Mouse (Mus musculus) midbrain, embryonic 11.5 days (tissue): ENCODE measurements at regions not wholly inside any gene's neighbourhood (a gene's known extent, or its start where the extent isn't known, plus 50 kb on each side); places are given as distances from the start of the nearest gene placed in this dataset.

Source experiments
- ATAC-seq: fragments of 200-750 bp; cut with Nextera tagmentation; 2 replicates; pipeline ENCODE4 v1.8.0; 2017; ENCODE audit warnings: moderate TSS enrichment, moderate library complexity; ENCODE audit not compliant: low FRiP score
- DNase-seq: peaks from one replicate; pipeline ENCODE4 v3.0.0; 2015; ENCODE audit warnings: low spot score; ENCODE audit errors: missing footprints
- H3K27ac ChIP-seq: fragments of 300-500 bp; sonication (generic); 2 replicates; pipeline ENCODE4 v1.5.1; 2014; ENCODE audit warnings: low read depth, low read length
- H3K27me3 ChIP-seq: fragments of 300-500 bp; sonication (generic); 2 replicates; pipeline ENCODE4 v1.6.1; 2014; ENCODE audit warnings: mild to moderate bottlenecking, low read length, moderate library complexity, mixed read lengths; ENCODE audit not compliant: control insufficient read depth, insufficient read depth
- H3K36me3 ChIP-seq: fragments of 300-500 bp; sonication (generic); 2 replicates; pipeline ENCODE4 v1.6.1; 2014; ENCODE audit warnings: mild to moderate bottlenecking, low read length, moderate library complexity, mixed read lengths; ENCODE audit not compliant: control insufficient read depth, insufficient read depth
- H3K4me1 ChIP-seq: fragments of 300-500 bp; sonication (generic); 2 replicates; pipeline ENCODE4 v1.6.1; 2014; ENCODE audit warnings: low read length; ENCODE audit not compliant: control insufficient read depth, insufficient read depth
- H3K4me2 ChIP-seq: fragments of 300-500 bp; sonication (generic); 2 replicates; pipeline ENCODE4 v1.6.1; 2014; ENCODE audit warnings: mild to moderate bottlenecking, moderate library complexity
- H3K4me3 ChIP-seq: fragments of 300-500 bp; sonication (generic); 2 replicates; pipeline ENCODE4 v1.5.1; 2014; ENCODE audit warnings: low read depth, low read length
- H3K9ac ChIP-seq: fragments of 300-500 bp; sonication (generic); 2 replicates; pipeline ENCODE4 v1.6.1; 2014; ENCODE audit warnings: low read length
- H3K9me3 ChIP-seq: fragments of 300-500 bp; sonication (generic); 2 replicates; pipeline ENCODE4 v1.6.1; 2016; ENCODE audit warnings: low read length; ENCODE audit not compliant: control insufficient read depth
- WGBS: fragments of 180-500 bp; shearing (Covaris S2); extraction: QIAGEN DNeasy Blood & Tissue Kit; methylation state at CpG from one replicate; pipeline ENCODE4 v1.1.7; 2014; 5-methylcytosine and 5-hydroxymethylcytosine counted together

DNA sequence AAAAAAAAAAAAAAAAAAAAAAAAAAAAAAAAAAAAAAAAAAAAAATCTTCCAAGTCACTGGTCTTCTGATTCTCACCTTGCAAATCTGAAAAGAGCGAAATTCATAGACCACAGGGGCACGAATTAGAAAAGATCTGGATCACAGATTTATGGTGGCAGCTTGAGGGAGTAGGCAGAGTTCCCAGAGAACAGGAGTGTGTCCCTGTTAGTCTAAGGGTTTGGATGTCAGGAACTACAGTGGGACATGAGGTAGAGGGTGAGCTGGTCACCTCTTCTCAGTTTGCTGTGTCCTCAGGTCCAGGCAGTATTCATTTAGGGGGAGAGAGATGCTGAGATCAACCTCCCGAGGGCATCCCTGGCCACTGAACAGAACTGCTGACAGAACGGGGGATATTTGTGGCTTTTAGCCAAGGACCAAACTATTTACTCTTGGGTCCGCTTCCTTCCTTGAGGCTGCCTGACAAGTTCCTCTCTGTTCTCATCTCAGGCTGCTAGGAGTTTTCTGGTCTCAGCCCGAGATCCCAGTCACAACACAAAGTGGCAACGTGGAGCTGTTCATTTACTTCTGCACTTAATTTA lies 277.2 kb downstream of the Cd83 start:
- Histone ChIP-seq H3K9ac (no peak overlapping the region), H3K27ac (no peak overlapping the region), H3K4me2 (no peak overlapping the region), H3K27me3 (no peaks in the 10 kb centered on the region), H3K4me3 (no peak overlapping the region), H3K9me3 (no peaks in the 10 kb centered on the region), H3K4me1 (peaks cover 5% of the 10 kb centered on the region; the same call in 1 of the 2 replicates), H3K36me3 (no peaks in the 10 kb centered on the region)
- no peak for DNase-seq
- ATAC-seq = no peak
- 65% methylated on average over 7 of the region's 7 CpGs for WGBS

DNA sequence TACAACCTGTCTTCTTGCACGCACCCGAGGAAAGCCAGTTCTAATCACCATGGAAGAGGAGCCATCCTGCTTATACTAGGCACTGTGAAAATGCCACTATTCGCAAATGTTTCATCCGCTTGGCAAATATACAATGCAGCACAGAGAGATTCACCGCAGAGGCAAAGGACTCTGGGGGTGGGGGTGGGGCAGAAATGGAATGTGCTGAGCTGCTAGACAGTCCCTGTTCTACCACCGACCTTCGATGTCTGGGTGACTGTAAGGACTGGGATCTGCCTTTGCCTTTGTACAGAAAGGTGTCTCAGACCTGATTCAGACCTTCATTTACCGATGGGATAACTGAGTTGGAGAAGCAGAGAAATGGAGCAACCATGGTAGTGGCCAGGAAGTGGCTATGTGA lies 278.7 kb downstream of the Cd83 start:
- Histone ChIP-seq H3K4me2 (no peak overlapping the region), H3K4me1 (peaks cover 5% of the 10 kb centered on the region; the same call in 1 of the 2 replicates), H3K36me3 (no peaks in the 10 kb centered on the region), H3K27ac (no peak overlapping the region), H3K27me3 (no peaks in the 10 kb centered on the region), H3K9ac (no peak overlapping the region), H3K4me3 (no peak overlapping the region), H3K9me3 (no peaks in the 10 kb centered on the region)
- ATAC-seq (no peak), DNase-seq (no peak)
- WGBS = 79% methylated on average over 8 of the region's 8 CpGs

DNA sequence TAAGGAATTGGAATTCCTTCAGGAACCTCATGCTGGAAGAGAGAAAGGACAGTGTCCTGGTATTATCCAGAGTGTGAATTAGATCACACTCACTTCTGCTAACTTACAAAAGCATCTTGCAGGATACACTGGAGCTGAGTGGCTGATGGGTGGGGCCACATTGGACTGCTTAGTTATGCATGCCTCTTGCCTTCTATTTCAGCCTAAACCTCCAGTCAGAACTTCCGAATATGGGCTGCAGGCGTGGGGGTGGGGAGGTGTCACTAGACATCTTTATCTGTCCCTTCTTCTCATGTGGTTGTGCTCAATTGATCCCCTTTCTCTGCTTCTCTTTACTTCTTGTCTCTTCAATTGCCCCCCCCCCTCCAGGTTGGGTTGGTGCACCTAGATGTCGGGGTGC lies 279.5 kb downstream of the Cd83 start:
- no peak overlapping the region for H3K4me2 ChIP-seq
- no peak overlapping the region for H3K9ac ChIP-seq
- no peak overlapping the region for H3K27ac ChIP-seq
- WGBS = 61% methylated on average over 3 of the region's 3 CpGs
- peaks cover 5% of the 10 kb centered on the region; the same call in 1 of the 2 replicates for H3K4me1 ChIP-seq
- H3K9me3 ChIP-seq = no peaks in the 10 kb centered on the region
- H3K36me3 ChIP-seq = no peaks in the 10 kb centered on the region
- no peak overlapping the region for H3K4me3 ChIP-seq
- no peak for DNase-seq
- no peak for ATAC-seq
- H3K27me3 ChIP-seq = no peaks in the 10 kb centered on the region

DNA sequence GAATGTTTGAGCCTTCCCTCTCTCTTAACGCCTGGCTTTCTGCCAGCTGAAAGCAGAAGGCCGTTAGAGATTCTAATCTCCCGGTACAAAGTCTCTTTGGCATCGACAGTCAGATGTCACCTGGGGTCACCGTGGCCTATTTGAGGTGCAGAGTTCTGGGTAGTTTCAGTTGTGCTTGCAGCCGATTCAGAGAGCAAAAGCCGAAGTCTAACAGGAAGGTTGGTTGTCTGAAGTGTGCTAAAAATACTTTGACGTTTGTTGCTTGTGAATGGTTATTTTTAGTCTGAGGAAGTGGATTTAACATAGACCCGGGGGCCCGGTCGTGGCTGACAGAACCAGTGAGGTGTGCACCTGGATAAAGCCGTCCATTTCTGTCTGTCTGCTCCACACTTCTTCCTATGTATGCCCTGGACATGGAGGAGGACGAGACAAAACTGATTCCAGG lies 281.2 kb downstream of the Cd83 start:
- H3K9me3 ChIP-seq = no peaks in the 10 kb centered on the region
- peaks cover 5% of the 10 kb centered on the region; the same call in 1 of the 2 replicates for H3K4me1 ChIP-seq
- H3K4me2 ChIP-seq = no peak overlapping the region
- H3K9ac ChIP-seq = no peak overlapping the region
- no peak overlapping the region for H3K27ac ChIP-seq
- DNase-seq = no peak
- H3K4me3 ChIP-seq = no peak overlapping the region
- WGBS = 72% methylated on average over 13 of the region's 13 CpGs
- no peaks in the 10 kb centered on the region for H3K36me3 ChIP-seq
- H3K27me3 ChIP-seq = no peaks in the 10 kb centered on the region
- ATAC-seq = no peak

DNA sequence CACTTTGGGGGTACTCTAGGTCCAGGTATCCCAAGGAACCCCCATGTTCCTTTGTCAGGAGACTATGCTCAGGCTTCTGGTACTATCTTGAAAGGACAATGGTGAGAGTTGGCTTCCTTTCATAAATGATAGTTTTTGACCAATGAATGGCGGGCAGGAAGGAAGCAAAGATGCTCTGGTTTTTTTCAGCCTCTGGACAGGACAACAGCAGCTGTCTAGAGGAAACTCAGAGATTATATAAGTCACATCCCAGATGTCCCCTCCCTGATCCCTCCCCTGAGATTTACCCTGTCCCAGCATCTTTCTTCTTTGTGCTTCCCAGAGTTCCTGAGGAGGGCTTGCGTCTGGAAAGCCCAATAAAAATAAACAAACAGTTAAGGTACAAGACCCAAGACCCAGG lies 282.7 kb downstream of the Cd83 start:
- 94% methylated on average over 2 of the region's 2 CpGs for WGBS
- no peak overlapping the region for H3K4me2 ChIP-seq
- no peaks in the 10 kb centered on the region for H3K9me3 ChIP-seq
- no peak for ATAC-seq
- no peak overlapping the region for H3K27ac ChIP-seq
- H3K4me3 ChIP-seq = no peak overlapping the region
- no peaks in the 10 kb centered on the region for H3K36me3 ChIP-seq
- H3K9ac ChIP-seq = no peak overlapping the region
- 0 out of 2 replicates have a peak, but pooled peaks cover 2% of the 10 kb centered on the region for H3K4me1 ChIP-seq
- no peak for DNase-seq
- H3K27me3 ChIP-seq = no peaks in the 10 kb centered on the region

DNA sequence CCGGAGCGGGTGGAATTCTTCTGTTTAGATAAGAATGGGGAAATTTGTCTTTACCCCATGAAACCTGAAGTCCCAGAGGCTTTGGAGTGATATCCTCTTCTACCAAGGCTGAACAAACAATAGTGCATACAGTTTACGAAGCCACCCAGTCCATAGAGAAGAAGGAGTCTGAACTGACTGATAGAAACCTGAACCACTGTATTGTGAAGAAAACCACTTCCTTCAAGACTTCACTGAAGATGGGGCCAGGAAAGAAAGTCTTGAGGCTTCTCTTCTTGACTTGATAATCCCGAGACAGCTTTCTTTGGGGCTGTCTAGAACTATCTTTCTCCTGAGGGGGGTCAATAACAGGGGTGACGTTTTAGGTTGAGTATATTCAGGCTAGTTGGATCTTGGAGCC lies 284.4 kb downstream of the Cd83 start:
- 90% methylated on average over 5 of the region's 5 CpGs for WGBS
- Histone ChIP-seq H3K4me3 (no peak overlapping the region), H3K27me3 (no peaks in the 10 kb centered on the region), H3K4me2 (no peak overlapping the region), H3K27ac (no peak overlapping the region), H3K36me3 (no peaks in the 10 kb centered on the region), H3K9ac (no peak overlapping the region), H3K9me3 (no peaks in the 10 kb centered on the region), H3K4me1 (0 out of 2 replicates have a peak, but pooled peaks cover 2% of the 10 kb centered on the region)
- ATAC-seq (no peak), DNase-seq (no peak)

DNA sequence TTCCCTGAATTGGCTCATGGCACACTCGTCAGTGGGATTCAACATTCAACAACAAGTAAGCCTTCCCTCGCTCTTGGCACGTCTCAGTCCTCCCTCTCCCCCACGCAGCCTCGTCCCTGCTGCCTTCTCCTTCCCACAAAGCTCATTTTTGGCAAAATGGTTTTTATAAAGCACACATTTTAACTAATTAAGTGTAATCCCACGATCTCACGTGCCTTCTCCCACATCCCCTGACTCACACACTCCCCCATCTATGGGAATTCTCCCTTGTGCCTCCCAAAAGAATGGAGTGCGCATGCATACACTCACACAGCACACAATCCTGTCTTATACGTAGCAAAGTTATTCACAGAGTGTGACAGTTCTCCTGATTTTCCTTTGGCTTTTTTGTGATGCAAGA lies 288.5 kb downstream of the Cd83 start:
- Histone ChIP-seq H3K4me2 (no peak overlapping the region), H3K4me3 (no peak overlapping the region), H3K4me1 (no peaks in the 10 kb centered on the region), H3K27me3 (no peaks in the 10 kb centered on the region), H3K36me3 (no peaks in the 10 kb centered on the region), H3K9ac (no peak overlapping the region), H3K9me3 (no peaks in the 10 kb centered on the region), H3K27ac (no peak overlapping the region)
- DNase-seq (no peak), ATAC-seq (no peak)
- 88% methylated on average over 9 of the region's 9 CpGs for WGBS

DNA sequence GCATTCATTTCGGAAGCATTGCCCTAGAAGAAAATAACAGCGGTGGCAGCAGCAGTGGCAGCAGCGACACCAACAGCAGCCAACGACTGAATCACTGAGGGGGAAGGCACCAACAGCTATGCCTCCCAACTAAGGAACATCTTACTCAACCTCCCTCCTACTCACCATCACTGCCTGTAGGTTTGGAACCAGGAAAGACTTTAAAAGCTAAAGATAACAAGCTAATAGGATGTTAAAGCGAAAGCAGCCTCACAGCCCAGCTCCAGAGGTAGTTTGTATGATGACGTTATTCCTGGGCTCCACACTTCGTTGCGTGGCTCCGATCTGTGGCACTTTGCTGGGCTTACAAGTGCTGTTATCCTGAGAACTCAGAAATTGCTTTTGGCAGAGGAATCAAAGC lies 289.6 kb downstream of the Cd83 start:
- Histone ChIP-seq H3K27me3 (no peaks in the 10 kb centered on the region), H3K27ac (no peak overlapping the region), H3K9me3 (no peaks in the 10 kb centered on the region), H3K9ac (no peak overlapping the region), H3K4me1 (no peaks in the 10 kb centered on the region), H3K4me3 (no peak overlapping the region), H3K36me3 (no peaks in the 10 kb centered on the region), H3K4me2 (no peak overlapping the region)
- ATAC-seq (no peak), DNase-seq (no peak)
- WGBS = 90% methylated on average over 9 of the region's 9 CpGs

DNA sequence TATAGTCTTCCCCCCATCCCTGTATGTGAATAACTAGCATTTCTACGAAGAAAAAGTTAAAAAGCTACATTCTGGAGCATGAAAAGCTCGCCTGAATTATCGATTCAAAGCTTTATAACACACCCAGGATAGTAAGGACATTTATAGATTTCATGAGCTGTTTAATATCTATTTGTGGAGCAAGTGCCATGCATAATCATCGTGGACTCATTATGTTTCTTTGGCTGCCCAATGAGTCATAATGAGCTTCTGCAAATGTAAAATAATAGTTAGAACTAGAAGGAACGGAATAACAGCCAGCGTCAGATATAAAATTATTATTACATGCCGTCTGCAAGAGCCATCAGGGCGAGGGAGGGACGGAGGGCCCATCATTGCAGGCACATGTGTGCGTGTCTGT lies 292.4 kb downstream of the Cd83 start:
- ATAC-seq = no peak
- no peak for DNase-seq
- no peaks in the 10 kb centered on the region for H3K27me3 ChIP-seq
- H3K9me3 ChIP-seq = no peaks in the 10 kb centered on the region
- no peak overlapping the region for H3K4me2 ChIP-seq
- no peaks in the 10 kb centered on the region for H3K36me3 ChIP-seq
- 94% methylated on average over 10 of the region's 10 CpGs for WGBS
- H3K4me1 ChIP-seq = no peaks in the 10 kb centered on the region
- H3K9ac ChIP-seq = no peak overlapping the region
- H3K27ac ChIP-seq = no peak overlapping the region
- H3K4me3 ChIP-seq = no peak overlapping the region
